8 mouse cellular contexts compared by ENCODE assay signal in genomic region chr5:143253881-143254486, GRCm38 (mm10). TPM values are rescaled to one million over a fixed set of nuclear protein-coding genes. Genes with fewer than 3 reads are reported as not detected.
DNase-seq lines count a peak whose midpoint lies in the region; ATAC-seq and TF ChIP-seq lines count a peak whose summit lies in the region.

No protein-coding gene starts in this region.

- WGBS in cerebellum, adult 2 months: 7% methylated on average over 81 of the region's 81 CpGs
- 11% methylated on average over 77 of the region's 81 CpGs for WGBS in hindbrain, postnatal 0 days
- 6% methylated on average over 78 of the region's 81 CpGs for WGBS in midbrain, embryonic 16.5 days

- peak overlapping the region; percentile 21; the same call in 1 of the 2 replicates for H3K9ac ChIP-seq in hindbrain, postnatal 0 days (replicated peaks; ENCODE audit: low read length)
- H3K9ac ChIP-seq in midbrain, embryonic 16.5 days (ENCODE audit: low read depth, low read length): peak overlapping the region; percentile 50; the same call in 1 of the 2 replicates

- H3K9me3 ChIP-seq in hindbrain, postnatal 0 days (ENCODE audit: low read length): no peaks in the 10 kb centered on the region
- H3K9me3 ChIP-seq in midbrain, embryonic 16.5 days (replicated peaks; ENCODE audit: control insufficient read depth, low read length, poor library complexity, severe bottlenecking): no peaks in the 10 kb centered on the region; the same call in 1 of the 2 replicates

- peak; percentile 74 to 75 for DNase-seq in cerebellum, adult 2 months
- peak; percentile 13 to 28 for DNase-seq in lung, postnatal 4 days
- no peak for DNase-seq in lung, postnatal 25 days (ENCODE audit: low spot score)
- peak; percentile 68 for DNase-seq in hindbrain, postnatal 0 days (ENCODE audit: low spot score)
- no peak for DNase-seq in ovary, postnatal 36 days (ENCODE audit: low spot score)
- no peak for DNase-seq in ovary, adult 18-20 months (ENCODE audit: low spot score)

- no peak for ATAC-seq in cerebellum, adult (ENCODE audit: insufficient number of reproducible peaks, low FRiP score, low TSS enrichment)
- peak; percentile 33; the same call in 1 of the 2 replicates for ATAC-seq in hindbrain, postnatal 0 days
- no peak for ATAC-seq in midbrain, embryonic 16.5 days

- peak overlapping the region; percentile 52 for H3K4me2 ChIP-seq in hindbrain, postnatal 0 days (ENCODE audit: low read depth, low read length)
- peak overlapping the region; percentile 46 for H3K4me2 ChIP-seq in midbrain, embryonic 16.5 days (ENCODE audit: low read length)

- peaks cover 49% of the 10 kb centered on the region for H3K36me3 ChIP-seq in hindbrain, postnatal 0 days (ENCODE audit: insufficient read depth, low read length)
- H3K36me3 ChIP-seq in midbrain, embryonic 16.5 days (ENCODE audit: control insufficient read depth, insufficient read depth, low read length): peaks cover 46% of the 10 kb centered on the region

- H3K4me1 ChIP-seq in cerebellum, adult 2 months (ENCODE audit: control insufficient read depth, insufficient read depth, low read length): 0 out of 2 replicates have a peak, but pooled peaks cover 6% of the 10 kb centered on the region
- peaks cover 5% of the 10 kb centered on the region; the same call in 1 of the 2 replicates for H3K4me1 ChIP-seq in hindbrain, postnatal 0 days (ENCODE audit: insufficient read depth, low read length)
- peaks cover 14% of the 10 kb centered on the region for H3K4me1 ChIP-seq in midbrain, embryonic 16.5 days (ENCODE audit: control insufficient read depth, insufficient read depth, low read length)

- H3K27ac ChIP-seq in cerebellum, adult 2 months (ENCODE audit: insufficient read depth, low read length): peak overlapping the region; percentile 14; the same call in 1 of the 2 replicates
- peak overlapping the region; percentile 48; the same call in 1 of the 2 replicates for H3K27ac ChIP-seq in hindbrain, postnatal 0 days
- no peak overlapping the region for H3K27ac ChIP-seq in midbrain, embryonic 16.5 days (ENCODE audit: low read length)

- TF ChIP-seq CTCF in cerebellum, adult 2 months (IDR thresholded peaks at IDR 0.05; ENCODE audit: borderline replicate concordance, insufficient read depth, low read depth, low read length): no peak
- no peak for TF ChIP-seq CTCF in hindbrain, postnatal 0 days (IDR thresholded peaks at IDR 0.05; ENCODE audit: low read depth)

- TF ChIP-seq POLR2A in cerebellum, adult 2 months (IDR thresholded peaks at IDR 0.05; ENCODE audit: borderline replicate concordance, insufficient read depth, low read length): 0 out of 2 replicates have a peak, but pooled peaks have one; percentile 14

- H3K27me3 ChIP-seq in cerebellum, adult 2 months (ENCODE audit: control insufficient read depth, insufficient read depth, low read length): no peaks in the 10 kb centered on the region
- H3K27me3 ChIP-seq in hindbrain, postnatal 0 days (ENCODE audit: insufficient read depth, low read length): no peaks in the 10 kb centered on the region; the same call in 1 of the 2 replicates
- H3K27me3 ChIP-seq in midbrain, embryonic 16.5 days (ENCODE audit: control insufficient read depth, insufficient read depth, low read depth, low read length): peaks cover 28% of the 10 kb centered on the region

- H3K4me3 ChIP-seq in cerebellum, adult 2 months (replicated peaks; ENCODE audit: insufficient read depth, low read depth, low read length): peak overlapping the region; percentile 79
- peak overlapping the region; percentile 29 for H3K4me3 ChIP-seq in hindbrain, postnatal 0 days (ENCODE audit: low read length)
- H3K4me3 ChIP-seq in midbrain, embryonic 16.5 days (ENCODE audit: low read depth, low read length): peak overlapping the region; percentile 18

RNA-seq across cellular contexts. Expression of gene Zfp316, which starts 15.8 kb away (rescaled TPM):
- polyA plus RNA-seq in cerebellum, adult 2 months (2012; rRNA removed): 14.1 and 14.7 TPM in 2 replicates
- total RNA-seq in hindbrain, postnatal 0 days (2014; rRNA removed): 28.0 and 31.3 TPM in 2 replicates
- polyA plus RNA-seq in hindbrain, postnatal 0 days (2015; fragmentation: Nextera tagmentation; extraction: Ambion mirVana): 5.4 and 6.2 TPM in 2 replicates
- polyA plus RNA-seq in midbrain, embryonic 16.5 days (2015; fragmentation: Nextera tagmentation; extraction: Ambion mirVana): 8.7 and 9.6 TPM in 2 replicates

RNA-seq across cellular contexts. Expression of gene Zfp12, which starts 19.0 kb away (rescaled TPM):
- polyA plus RNA-seq in cerebellum, adult 2 months (2012; rRNA removed): 27.0 and 28.5 TPM in 2 replicates
- total RNA-seq in hindbrain, postnatal 0 days (2014; rRNA removed): 32.6 and 33.5 TPM in 2 replicates
- polyA plus RNA-seq in hindbrain, postnatal 0 days (2015; fragmentation: Nextera tagmentation; extraction: Ambion mirVana): 12.2 and 12.3 TPM in 2 replicates
- 18.9 and 20.0 TPM in 2 replicates for polyA plus RNA-seq in midbrain, embryonic 16.5 days (2015; fragmentation: Nextera tagmentation; extraction: Ambion mirVana)

RNA-seq across cellular contexts. Expression of gene Spdye4a, which starts 27.3 kb away (rescaled TPM):
- polyA plus RNA-seq in cerebellum, adult 2 months (2012; rRNA removed): not detected in 2 replicates
- 0.84 TPM in 1 of 2 replicates, not detected in the other for total RNA-seq in hindbrain, postnatal 0 days (2014; rRNA removed)
- not detected in 2 replicates for polyA plus RNA-seq in hindbrain, postnatal 0 days (2015; fragmentation: Nextera tagmentation; extraction: Ambion mirVana)
- not detected in 2 replicates for polyA plus RNA-seq in midbrain, embryonic 16.5 days (2015; fragmentation: Nextera tagmentation; extraction: Ambion mirVana)

RNA-seq across cellular contexts. Expression of gene Zfp853, which starts 39.4 kb away (rescaled TPM):
- polyA plus RNA-seq in cerebellum, adult 2 months (2012; rRNA removed): 2.0 TPM in 2 replicates
- 31.7 and 33.5 TPM in 2 replicates for total RNA-seq in hindbrain, postnatal 0 days (2014; rRNA removed)
- 0.53 and 0.61 TPM in 2 replicates for polyA plus RNA-seq in hindbrain, postnatal 0 days (2015; fragmentation: Nextera tagmentation; extraction: Ambion mirVana)
- polyA plus RNA-seq in midbrain, embryonic 16.5 days (2015; fragmentation: Nextera tagmentation; extraction: Ambion mirVana): 0.15 and 0.48 TPM in 2 replicates

Comparison
In these comparisons a context has a peak if more than half of its experiments do, and no peak if none do; other contexts are left out.
1. DNase-seq: peak in cerebellum, adult 2 months (2 of 2), lung, postnatal 4 days (2 of 2) and hindbrain, postnatal 0 days (single experiment); none in lung, postnatal 25 days (single experiment), ovary, postnatal 36 days (single experiment) and ovary, adult 18-20 months (single experiment).
2. H3K4me3 ChIP-seq: peak in every context shown above with its lines; median percentile 79 in cerebellum, adult 2 months; 29 in hindbrain, postnatal 0 days; 18 in midbrain, embryonic 16.5 days.